In genomic region chr6:146643184-146643570, GRCm38 (mm10) we compare ENCODE assay signal across 8 mouse cellular contexts. TPM values are rescaled to one million over a fixed set of nuclear protein-coding genes. Genes with fewer than 3 reads are reported as not detected.
DNase-seq lines count a peak whose midpoint lies in the region; ATAC-seq lines count a peak whose summit lies in the region.

No protein-coding gene starts in this region.

- H3K4me1 ChIP-seq in forebrain, embryonic 15.5 days: peaks cover 15% of the 10 kb centered on the region
- peaks cover 16% of the 10 kb centered on the region for H3K4me1 ChIP-seq in midbrain, embryonic 15.5 days

- DNase-seq in adrenal gland, postnatal 10 days: peak; percentile 30
- no peak for DNase-seq in adrenal gland, postnatal 25 days
- peak; percentile 59 for DNase-seq in MN1 (ENCODE audit: low spot score)
- peak; percentile 29 for DNase-seq in kidney, postnatal 10 days
- DNase-seq in layer of hippocampus, adult 9-11 months: no peak
- DNase-seq in right cerebral cortex, adult 18-20 months: no peak

- WGBS in forebrain, embryonic 15.5 days: 43% methylated on average over 11 of the region's 11 CpGs
- WGBS in midbrain, embryonic 15.5 days: 47% methylated on average over 11 of the region's 11 CpGs

- H3K9ac ChIP-seq in forebrain, embryonic 15.5 days (replicated peaks): peak overlapping the region; percentile 84
- peak overlapping the region; percentile 74 for H3K9ac ChIP-seq in midbrain, embryonic 15.5 days

- H3K27me3 ChIP-seq in forebrain, embryonic 15.5 days: no peaks in the 10 kb centered on the region
- no peaks in the 10 kb centered on the region for H3K27me3 ChIP-seq in midbrain, embryonic 15.5 days (replicated peaks)

- H3K9me3 ChIP-seq in forebrain, embryonic 15.5 days: no peaks in the 10 kb centered on the region
- H3K9me3 ChIP-seq in midbrain, embryonic 15.5 days: no peaks in the 10 kb centered on the region

- peak overlapping the region; percentile 87 for H3K4me2 ChIP-seq in forebrain, embryonic 15.5 days (replicated peaks)
- peak overlapping the region; percentile 83 for H3K4me2 ChIP-seq in midbrain, embryonic 15.5 days

- ATAC-seq in forebrain, embryonic 15.5 days (replicated peaks): no peak; the same call in 1 of the 2 replicates
- no peak for ATAC-seq in midbrain, embryonic 15.5 days (replicated peaks)

- H3K27ac ChIP-seq in forebrain, embryonic 15.5 days (replicated peaks): peak overlapping the region; percentile 90
- H3K27ac ChIP-seq in midbrain, embryonic 15.5 days: no peak overlapping the region

- H3K36me3 ChIP-seq in forebrain, embryonic 15.5 days: no peaks in the 10 kb centered on the region
- H3K36me3 ChIP-seq in midbrain, embryonic 15.5 days (replicated peaks): no peaks in the 10 kb centered on the region

- peak overlapping the region; percentile 96 for H3K4me3 ChIP-seq in forebrain, embryonic 15.5 days
- peak overlapping the region; percentile 93 for H3K4me3 ChIP-seq in midbrain, embryonic 15.5 days

RNA-seq across cellular contexts. Expression of gene Tm7sf3, which starts 0.6 kb away (rescaled TPM):
- total RNA-seq in adrenal gland, postnatal 10 days (2021): 10 to 100 TPM; 41.9 to 45.0 TPM
- total RNA-seq in adrenal gland, postnatal 25 days (2021): 38.1 and 53.9 TPM in 2 replicates
- polyA plus RNA-seq in forebrain, embryonic 15.5 days (2015; fragmentation: Nextera tagmentation; extraction: Ambion mirVana): 31.9 and 32.7 TPM in 2 replicates
- polyA plus RNA-seq in midbrain, embryonic 15.5 days (2015; fragmentation: Nextera tagmentation; extraction: Ambion mirVana): 26.8 and 30.0 TPM in 2 replicates

RNA-seq across cellular contexts. Expression of gene Med21, which starts 0.8 kb away (rescaled TPM):
- total RNA-seq in adrenal gland, postnatal 10 days (2021): 10 to 100 TPM; 55.1 to 59.5 TPM
- 70.3 and 72.0 TPM in 2 replicates for total RNA-seq in adrenal gland, postnatal 25 days (2021)
- 107 and 114 TPM in 2 replicates for polyA plus RNA-seq in forebrain, embryonic 15.5 days (2015; fragmentation: Nextera tagmentation; extraction: Ambion mirVana)
- 99.3 and 102 TPM in 2 replicates for polyA plus RNA-seq in midbrain, embryonic 15.5 days (2015; fragmentation: Nextera tagmentation; extraction: Ambion mirVana)

Comparison
In these comparisons a context has a peak if more than half of its experiments do, and no peak if none do; other contexts are left out.
1. DNase-seq: peak in adrenal gland, postnatal 10 days (single experiment), MN1 (single experiment) and kidney, postnatal 10 days (single experiment); none in adrenal gland, postnatal 25 days (single experiment), layer of hippocampus, adult 9-11 months (single experiment) and right cerebral cortex, adult 18-20 months (single experiment).